22 mouse cellular contexts compared by ENCODE assay signal in genomic region chr14:98417719-98418118, GRCm38 (mm10).
"Had no signal": no experiment of that assay in that cellular context is flagged by ENCODE, and none has a peak within 500 bp of the region (broad histone marks: within the 10 kb centered on the region; RNA-seq: fewer than 3 reads in every experiment).

No protein-coding gene starts in this region.

- H3K27ac ChIP-seq: lung, embryonic 15.5 days; macrophage; midbrain, embryonic 10.5 days; midbrain, embryonic 12.5 days; neural tube, embryonic 13.5 days; neural tube, embryonic 15.5 days had no signal

- DNase-seq: liver, postnatal 0 days; lung, adult 2 months; lung, postnatal 14 days; lung, postnatal 36 days; midbrain, embryonic 14.5 days; retina, postnatal 1 day; right cerebral cortex, adult 18-20 months; right cerebral cortex, postnatal 25 days; right cerebral cortex, postnatal 4 days; spleen, adult 18-20 months; thymus, adult 18-20 months; thymus, postnatal 14 days; thymus, postnatal 36 days had no signal

- ATAC-seq: liver, postnatal 0 days; lung, postnatal 0 days; midbrain, embryonic 16.5 days had no signal

- H3K4me3 ChIP-seq: lung, embryonic 15.5 days; midbrain, embryonic 10.5 days; midbrain, embryonic 12.5 days; myocyte; neural tube, embryonic 13.5 days; neural tube, embryonic 15.5 days had no signal

- H3K36me3 ChIP-seq: lung, embryonic 15.5 days; midbrain, embryonic 10.5 days; midbrain, embryonic 12.5 days; neural tube, embryonic 13.5 days; neural tube, embryonic 15.5 days had no signal

- H3K4me1 ChIP-seq: lung, embryonic 15.5 days; midbrain, embryonic 10.5 days; midbrain, embryonic 12.5 days; neural tube, embryonic 13.5 days; neural tube, embryonic 15.5 days had no signal

- H3K4me2 ChIP-seq: lung, embryonic 15.5 days; midbrain, embryonic 12.5 days; neural tube, embryonic 13.5 days; neural tube, embryonic 15.5 days had no signal

- H3K27me3 ChIP-seq: lung, embryonic 15.5 days; midbrain, embryonic 12.5 days; neural tube, embryonic 13.5 days; neural tube, embryonic 15.5 days had no signal

- H3K9me3 ChIP-seq: lung, embryonic 15.5 days; midbrain, embryonic 10.5 days; midbrain, embryonic 12.5 days; neural tube, embryonic 13.5 days; neural tube, embryonic 15.5 days had no signal

- H3K9ac ChIP-seq: liver, postnatal 0 days; lung, embryonic 15.5 days; midbrain, embryonic 12.5 days; neural tube, embryonic 13.5 days; neural tube, embryonic 15.5 days had no signal
